Comparison of ENCODE assay signal across 7 mouse cellular contexts in genomic region chr14:56571310-56572093, GRCm38 (mm10). TPM values are rescaled to one million over a fixed set of nuclear protein-coding genes. Genes with fewer than 3 reads are reported as not detected.
A peak's percentile ranks its signal among the peaks of the same experiment; 100 is the strongest.
DNase-seq lines count a peak whose midpoint lies in the region; ATAC-seq and TF ChIP-seq lines count a peak whose summit lies in the region.

No protein-coding gene starts in this region.

- H3K4me2 ChIP-seq in intestine, postnatal 0 days (replicated peaks; ENCODE audit: low read depth): peak overlapping the region; percentile 78
- peak overlapping the region; percentile 71 for H3K4me2 ChIP-seq in midbrain, embryonic 12.5 days (replicated peaks)

- under 1% methylated on average over 57 of the region's 59 CpGs for WGBS in intestine, postnatal 0 days
- WGBS in midbrain, embryonic 12.5 days: under 1% methylated on average over 59 of the region's 59 CpGs
- under 1% methylated on average over 59 of the region's 59 CpGs for WGBS in small intestine, adult 2 months

- H3K9me3 ChIP-seq in intestine, postnatal 0 days (ENCODE audit: control insufficient read depth): no peaks in the 10 kb centered on the region
- no peaks in the 10 kb centered on the region for H3K9me3 ChIP-seq in midbrain, embryonic 12.5 days

- H3K36me3 ChIP-seq in intestine, postnatal 0 days (ENCODE audit: control insufficient read depth, insufficient read depth): no peaks in the 10 kb centered on the region
- no peaks in the 10 kb centered on the region for H3K36me3 ChIP-seq in midbrain, embryonic 12.5 days
- no peaks in the 10 kb centered on the region for H3K36me3 ChIP-seq in small intestine, adult 2 months (ENCODE audit: control insufficient read depth, insufficient read depth, low read length)

- peak; percentile 34 for TF ChIP-seq POLR2A in small intestine, adult 2 months (IDR thresholded peaks at IDR 0.05; ENCODE audit: low read depth, low read length)

- peak overlapping the region; percentile 60 for H3K4me3 ChIP-seq in intestine, postnatal 0 days (ENCODE audit: low read depth, low read length)
- peak overlapping the region; percentile 79 for H3K4me3 ChIP-seq in midbrain, embryonic 12.5 days
- H3K4me3 ChIP-seq in small intestine, adult 2 months (ENCODE audit: low read depth, low read length): peak overlapping the region; percentile 71

- peak; percentile 93 for ATAC-seq in intestine, postnatal 0 days
- ATAC-seq in midbrain, embryonic 12.5 days (ENCODE audit: low FRiP score, low read depth): peak; percentile 99

- no peaks in the 10 kb centered on the region for H3K27me3 ChIP-seq in intestine, postnatal 0 days (replicated peaks; ENCODE audit: control insufficient read depth, insufficient read depth, low read length)
- peaks cover 12% of the 10 kb centered on the region for H3K27me3 ChIP-seq in midbrain, embryonic 12.5 days
- H3K27me3 ChIP-seq in small intestine, adult 2 months (ENCODE audit: control insufficient read depth, insufficient read depth, low read length): no peaks in the 10 kb centered on the region

- intact Hi-C loops in left cerebral cortex, postnatal 4 days (cut with DNase I): loop anchor here (5.0 kb wide), 1 partner anchor 96 kb away; the partner anchor contains the start of gene Mphosph8

- no peak overlapping the region for H3K27ac ChIP-seq in intestine, postnatal 0 days (ENCODE audit: low read depth, low read length)
- peak overlapping the region; percentile 79 for H3K27ac ChIP-seq in midbrain, embryonic 12.5 days (replicated peaks)
- no peak overlapping the region for H3K27ac ChIP-seq in small intestine, adult 2 months (ENCODE audit: insufficient read depth, low read depth, low read length)

- H3K9ac ChIP-seq in intestine, postnatal 0 days (ENCODE audit: low read depth, low read length): peak overlapping the region; percentile 5; the same call in 1 of the 2 replicates
- peak overlapping the region; percentile 79 for H3K9ac ChIP-seq in midbrain, embryonic 12.5 days (replicated peaks)

- TF ChIP-seq CTCF in intestine, postnatal 0 days (IDR thresholded peaks at IDR 0.05; ENCODE audit: low read depth): no peak
- TF ChIP-seq CTCF in small intestine, adult 2 months (IDR thresholded peaks at IDR 0.05; ENCODE audit: extremely low read depth, insufficient read length, insufficient replicate concordance, low read depth, low read length): no peak

- peak; percentile 96 for DNase-seq in adrenal gland, adult 8-10 months
- DNase-seq in embryo, embryonic 9.5 days (ENCODE audit: extremely low spot score): peak; percentile 96
- peak; percentile 89 to 94 for DNase-seq in gastrocnemius, postnatal 4 days (ENCODE audit: low spot score in 2 of 2)
- peak; percentile 97 for DNase-seq in left cerebral cortex, postnatal 4 days

- no peaks in the 10 kb centered on the region for H3K4me1 ChIP-seq in intestine, postnatal 0 days (replicated peaks; ENCODE audit: control insufficient read depth, insufficient read depth, low read length)
- H3K4me1 ChIP-seq in midbrain, embryonic 12.5 days: peaks cover 28% of the 10 kb centered on the region
- H3K4me1 ChIP-seq in small intestine, adult 2 months (ENCODE audit: control insufficient read depth, insufficient read depth, insufficient read length, low read length): 0 out of 2 replicates have a peak, but pooled peaks cover 3% of the 10 kb centered on the region

RNA-seq across cellular contexts. Expression of gene Cenpj, which starts 3.7 kb away (rescaled TPM):
- total RNA-seq in adrenal gland, adult 8-10 months (2022): 10 to 100 TPM in 3 of 4 experiments, 1 to 10 TPM in 1; 8.0 to 14.9 (median 11.5) TPM
- 1 to 10 TPM; 8.3 to 8.9 TPM for total RNA-seq in gastrocnemius, postnatal 4 days (2021)
- 1.4 and 2.3 TPM in 2 replicates for polyA plus RNA-seq in intestine, postnatal 0 days (2015; fragmentation: Nextera tagmentation; extraction: Ambion mirVana)
- 10 to 100 TPM in 1 of 2 experiments, 1 to 10 TPM in 1; 8.4 to 10.1 TPM for total RNA-seq in left cerebral cortex, postnatal 4 days (2021)
- polyA plus RNA-seq in midbrain, embryonic 12.5 days (2016; fragmentation: Nextera tagmentation; extraction: Ambion mirVana): 21.6 and 25.7 TPM in 2 replicates
- 0.46 and 2.7 TPM in 2 replicates for polyA plus RNA-seq in small intestine, adult 2 months (2012; rRNA removed)

RNA-seq across cellular contexts. Expression of gene Parp4, which starts 3.9 kb away (rescaled TPM):
- total RNA-seq in adrenal gland, adult 8-10 months (2022): 10 to 100 TPM; 44.6 to 51.9 (median 48.5) TPM
- total RNA-seq in gastrocnemius, postnatal 4 days (2021): 10 to 100 TPM; 15.4 to 15.5 TPM
- 12.2 and 15.7 TPM in 2 replicates for polyA plus RNA-seq in intestine, postnatal 0 days (2015; fragmentation: Nextera tagmentation; extraction: Ambion mirVana)
- total RNA-seq in left cerebral cortex, postnatal 4 days (2021): 1 to 10 TPM; 2.2 to 2.3 TPM
- 1.6 and 1.8 TPM in 2 replicates for polyA plus RNA-seq in midbrain, embryonic 12.5 days (2016; fragmentation: Nextera tagmentation; extraction: Ambion mirVana)
- 4.8 and 13.8 TPM in 2 replicates for polyA plus RNA-seq in small intestine, adult 2 months (2012; rRNA removed)

Comparison
In these comparisons a context has a peak if more than half of its experiments do, and no peak if none do; other contexts are left out.
1. RNA of gene Parp4, which starts 3.9 kb away (total RNA-seq): 44.6 to 51.9 TPM in adrenal gland, adult 8-10 months and 15.4 to 15.5 TPM in gastrocnemius, postnatal 4 days; 2.2 to 2.3 TPM in left cerebral cortex, postnatal 4 days; every median in the first group is over 4 times any median in the second.
2. Peak in every context shown above with its lines, with median percentiles within 50 percentile points of each other: DNase-seq and H3K4me3 ChIP-seq.